Mouse (Mus musculus) forebrain, embryonic 15.5 days (tissue): ENCODE measurements around the gene Olfr813. TPM values are rescaled to one million over a fixed set of nuclear protein-coding genes. Genes with fewer than 3 reads are reported as not detected.
"Not testable (repeated sequence)": the region's sequence is repeated elsewhere in the genome, so short reads cannot be mapped to it uniquely, and the experiment has no call there.

Experiments
- ATAC-seq: fragments of 200-750 bp; cut with Nextera tagmentation; replicated peaks from 2 replicates; pipeline ENCODE4 v1.8.0; 2017; ENCODE audit warnings: mild to moderate bottlenecking, moderate TSS enrichment, moderate library complexity
- H3K27ac ChIP-seq: fragments of 300-500 bp; sonication (generic); replicated peaks from 2 replicates; pipeline ENCODE4 v1.5.1; 2015; ENCODE audit warnings: mild to moderate bottlenecking, inconsistent platforms
- H3K27me3 ChIP-seq: fragments of 300-500 bp; sonication (generic); 2 replicates; pipeline ENCODE4 v1.6.1; 2015; ENCODE audit warnings: inconsistent platforms
- H3K36me3 ChIP-seq: fragments of 300-500 bp; sonication (generic); 2 replicates; pipeline ENCODE4 v1.6.1; 2015; ENCODE audit warnings: mild to moderate bottlenecking, inconsistent platforms
- H3K4me1 ChIP-seq: fragments of 300-500 bp; sonication (generic); 2 replicates; pipeline ENCODE4 v1.6.1; 2015; ENCODE audit warnings: inconsistent platforms
- H3K4me2 ChIP-seq: fragments of 300-500 bp; sonication (generic); replicated peaks from 2 replicates; pipeline ENCODE4 v1.6.1; 2015; ENCODE audit warnings: mild to moderate bottlenecking, inconsistent platforms
- H3K4me3 ChIP-seq: fragments of 300-500 bp; sonication (generic); 2 replicates; pipeline ENCODE4 v1.5.1; 2015; ENCODE audit warnings: mild to moderate bottlenecking, inconsistent platforms
- H3K9ac ChIP-seq: fragments of 300-500 bp; sonication (generic); replicated peaks from 2 replicates; pipeline ENCODE4 v1.6.1; 2015; ENCODE audit warnings: mild to moderate bottlenecking, inconsistent platforms
- H3K9me3 ChIP-seq: fragments of 300-500 bp; sonication (generic); 2 replicates; pipeline ENCODE4 v1.6.1; 2016; ENCODE audit warnings: inconsistent platforms
- WGBS: fragments of 180-500 bp; shearing (Covaris S2); methylation state at CpG from one replicate; pipeline ENCODE4 v1.1.7; 2015; ENCODE audit warnings: mixed read lengths; 5-methylcytosine and 5-hydroxymethylcytosine counted together
- polyA plus RNA-seq: library from polyadenylated mRNA; unstranded; fragments of >200 nt; fragmentation: Nextera tagmentation; extraction: Ambion mirVana; gene quantifications from 2 replicates; pipeline ENCODE4 v1.2.1, GENCODE M21; 2015

The Olfr813 gene
- polyA plus RNA-seq = not detected in 2 replicates

DNA sequence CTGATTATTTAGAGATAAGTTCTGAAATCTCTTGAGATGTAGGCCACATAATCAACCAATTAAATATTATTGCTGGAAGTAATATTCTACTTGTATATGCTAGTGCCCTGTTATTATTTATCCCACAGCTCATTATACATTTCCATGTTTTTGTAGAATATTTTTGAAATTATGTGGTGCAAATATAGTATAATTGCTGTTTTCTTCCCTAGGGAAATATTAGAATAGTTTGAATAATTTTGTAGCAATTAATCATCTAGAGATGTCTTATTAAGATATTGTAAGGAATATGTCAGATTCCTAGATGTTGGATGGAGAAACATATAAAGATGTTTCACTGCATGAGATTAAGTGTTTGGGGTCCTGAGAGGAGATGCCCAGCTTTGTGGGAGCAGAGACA, at the start of gene Olfr813:
Gene Olfr813 (plus strand): TSS at position 301 of the 400 bp plus-strand sequence.
- no peaks in the 10 kb centered on the region for H3K36me3 ChIP-seq
- H3K4me3 ChIP-seq = no peak within 1 kb of the TSS
- ATAC-seq = no peak
- H3K4me2 ChIP-seq = no peak within 1 kb of the TSS
- H3K27ac ChIP-seq = no peak within 1 kb of the TSS
- no peaks in the 10 kb centered on the region for H3K27me3 ChIP-seq
- H3K4me1 ChIP-seq = no peaks in the 10 kb centered on the region
- H3K9me3 ChIP-seq = no peaks in the 10 kb centered on the region
- H3K9ac ChIP-seq = no peak within 1 kb of the TSS

DNA sequence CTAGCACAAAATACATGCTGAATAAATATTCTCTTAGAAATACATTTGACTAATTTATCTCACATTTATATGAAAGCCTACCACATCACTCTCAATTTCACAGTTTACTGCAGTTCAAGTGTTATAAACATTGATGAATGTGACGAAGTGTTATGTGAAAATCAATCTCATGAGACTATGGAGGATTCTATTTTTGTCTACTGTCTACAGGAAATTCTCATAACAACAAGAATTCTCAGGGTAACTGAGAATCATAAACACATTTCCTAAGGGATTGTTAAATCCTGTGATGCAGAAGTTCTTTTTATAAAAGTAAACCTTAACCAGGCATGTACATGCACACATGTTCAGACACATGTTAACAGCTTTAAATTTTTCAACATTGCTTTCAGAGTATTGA, 9.2 kb upstream of the Olfr813 start, which contains the start of gene Olfr812:
Gene Olfr812 (minus strand): TSS at position 101 of the 400 bp plus-strand sequence.
- ATAC-seq = no peak
- no peak within 1 kb of the TSS for H3K27ac ChIP-seq
- no peaks in the 10 kb centered on the region for H3K36me3 ChIP-seq
- H3K9me3 ChIP-seq = no peaks in the 10 kb centered on the region
- 78% methylated on average over 1 of the region's 1 CpGs for WGBS
- no peak within 1 kb of the TSS for H3K9ac ChIP-seq
- H3K4me2 ChIP-seq = no peak within 1 kb of the TSS
- no peaks in the 10 kb centered on the region for H3K27me3 ChIP-seq
- H3K4me1 ChIP-seq = no peaks in the 10 kb centered on the region
- no peak within 1 kb of the TSS for H3K4me3 ChIP-seq

DNA sequence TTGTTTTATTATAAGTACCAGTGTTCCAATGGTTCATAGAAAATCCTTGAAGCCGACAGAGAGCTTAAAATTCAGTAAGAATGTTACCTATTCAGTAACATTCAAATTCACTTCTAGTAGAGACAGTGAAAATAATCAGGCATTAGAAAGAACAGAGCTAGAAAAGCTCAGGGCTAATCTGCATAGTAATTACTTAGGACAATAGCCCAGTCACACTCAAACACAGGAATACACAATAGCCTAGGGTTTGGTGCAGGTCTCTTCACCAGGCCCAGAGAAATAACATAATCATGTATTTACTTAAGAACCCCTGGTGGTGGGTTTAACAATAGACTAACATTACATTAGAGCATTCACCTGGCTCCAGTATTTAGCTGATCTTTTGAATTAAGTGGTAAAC, 7.8 kb upstream of the Olfr813 start:
- Histone ChIP-seq H3K4me3 (no peak overlapping the region), H3K9ac (no peak overlapping the region), H3K4me1 (no peaks in the 10 kb centered on the region), H3K4me2 (no peak overlapping the region), H3K27me3 (no peaks in the 10 kb centered on the region), H3K27ac (no peak overlapping the region), H3K9me3 (no peaks in the 10 kb centered on the region), H3K36me3 (no peaks in the 10 kb centered on the region)
- ATAC-seq = no peak
- 13% methylated on average over 1 of the region's 1 CpGs for WGBS

DNA sequence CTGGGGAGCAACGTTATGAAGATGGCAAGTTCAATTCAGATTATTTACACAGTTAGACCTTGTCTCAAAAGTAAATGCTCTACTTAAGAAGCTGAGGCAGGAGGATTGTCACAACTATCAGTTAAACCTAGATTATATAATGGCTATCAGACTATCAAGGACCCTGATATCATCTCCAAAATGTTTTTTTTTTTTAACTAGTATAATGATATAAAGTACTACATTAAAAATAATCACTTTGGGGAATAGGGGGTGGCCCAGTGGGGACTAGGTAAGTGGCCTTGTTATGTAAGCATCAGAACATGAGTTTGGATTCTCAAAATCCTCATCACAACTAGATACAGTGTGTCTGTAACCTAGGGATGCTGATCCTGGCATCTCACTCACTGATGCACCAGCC, 24.6 kb downstream of the Olfr813 start, which contains the start of gene Olfr814:
Gene Olfr814 (minus strand): TSS at position 101 of the 400 bp plus-strand sequence.
- not testable (repeated sequence) for H3K9ac ChIP-seq, H3K4me3 ChIP-seq, H3K4me2 ChIP-seq, H3K4me1 ChIP-seq, H3K27me3 ChIP-seq, H3K27ac ChIP-seq, H3K36me3 ChIP-seq, ATAC-seq, H3K9me3 ChIP-seq
- WGBS = 85% methylated on average over 1 of the region's 1 CpGs

DNA sequence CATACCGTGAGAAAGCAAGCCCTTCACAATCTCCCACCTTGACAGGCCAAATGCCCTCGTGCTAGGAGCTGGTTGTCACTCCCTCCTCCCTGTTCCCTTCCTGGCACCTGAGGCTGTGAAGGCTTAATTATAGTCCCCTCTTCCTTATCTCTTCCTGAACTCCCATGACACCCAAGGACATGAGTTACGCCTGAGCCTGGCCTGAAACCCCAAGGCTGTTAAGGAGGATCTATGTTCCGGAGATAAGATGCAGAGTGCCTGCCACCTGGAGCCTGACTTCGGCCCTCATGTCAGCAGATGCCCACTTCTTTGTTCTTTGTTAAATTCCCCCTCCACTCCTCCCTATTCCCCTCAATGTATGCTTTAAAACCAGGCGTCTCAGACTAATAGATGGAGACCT, 30.3 kb downstream of the Olfr813 start:
- not testable (repeated sequence) for H3K27ac ChIP-seq, H3K36me3 ChIP-seq, ATAC-seq

DNA sequence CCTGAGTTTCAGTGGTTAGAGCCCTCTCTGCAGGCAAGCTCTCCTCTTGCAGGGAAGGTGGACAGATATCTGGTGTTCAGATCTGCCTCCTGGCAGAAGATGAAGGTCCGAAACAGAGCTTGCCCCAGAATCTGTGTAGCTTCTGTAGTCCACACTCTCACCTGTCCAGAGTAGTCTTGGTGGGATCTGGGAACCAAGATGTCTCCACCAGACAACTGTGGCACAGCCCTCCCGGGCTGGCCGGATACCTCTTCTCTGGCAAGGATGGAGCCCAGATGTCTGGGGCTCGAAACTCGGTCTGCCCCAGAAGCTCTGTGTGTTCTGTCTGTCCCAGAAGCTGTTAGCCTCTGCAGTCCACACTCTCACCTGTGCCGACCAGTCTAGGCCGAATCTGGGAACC, 30.8 kb downstream of the Olfr813 start:
- H3K27me3 ChIP-seq = no peaks in the 10 kb centered on the region
- H3K4me2 ChIP-seq = no peak overlapping the region
- H3K9me3 ChIP-seq = no peaks in the 10 kb centered on the region
- no peaks in the 10 kb centered on the region for H3K4me1 ChIP-seq
- H3K27ac ChIP-seq = no peak overlapping the region
- no peak for ATAC-seq
- no peak overlapping the region for H3K9ac ChIP-seq
- no peaks in the 10 kb centered on the region for H3K36me3 ChIP-seq
- no peak overlapping the region for H3K4me3 ChIP-seq
- 89% methylated on average over 7 of the region's 7 CpGs for WGBS

More for the DNA sequence above, 30.3 kb downstream of the Olfr813 start:
- WGBS = 88% methylated on average over 6 of the region's 6 CpGs
- H3K4me1 ChIP-seq, H3K9me3 ChIP-seq, H3K4me2 ChIP-seq, H3K27me3 ChIP-seq, H3K9ac ChIP-seq, H3K4me3 ChIP-seq: not testable (repeated sequence)

DNA sequence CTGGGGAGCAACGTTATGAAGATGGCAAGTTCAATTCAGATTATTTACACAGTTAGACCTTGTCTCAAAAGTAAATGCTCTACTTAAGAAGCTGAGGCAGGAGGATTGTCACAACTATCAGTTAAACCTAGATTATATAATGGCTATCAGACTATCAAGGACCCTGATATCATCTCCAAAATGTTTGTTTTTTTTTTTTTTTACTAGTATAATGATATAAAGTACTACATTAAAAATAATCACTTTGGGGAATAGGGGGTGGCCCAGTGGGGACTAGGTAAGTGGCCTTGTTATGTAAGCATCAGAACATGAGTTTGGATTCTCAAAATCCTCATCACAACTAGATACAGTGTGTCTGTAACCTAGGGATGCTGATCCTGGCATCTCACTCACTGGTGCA, 50.6 kb downstream of the Olfr813 start, which contains the start of gene Olfr815:
Gene Olfr815 (minus strand): TSS at position 101 of the 400 bp plus-strand sequence.
- not testable (repeated sequence) for H3K4me1 ChIP-seq, H3K36me3 ChIP-seq, ATAC-seq, H3K27ac ChIP-seq, H3K4me2 ChIP-seq, H3K9ac ChIP-seq, H3K4me3 ChIP-seq, H3K27me3 ChIP-seq, H3K9me3 ChIP-seq
- 71% methylated on average over 1 of the region's 1 CpGs for WGBS

Other genes with a start within 250 kb of the Olfr813 start
- not detected in 2 replicates for gene Olfr796, start 242.8 kb upstream of the Olfr813 start, polyA plus RNA-seq
- not detected in 2 replicates for gene Olfr798, start 227.4 kb upstream of the Olfr813 start, polyA plus RNA-seq
- not detected in 2 replicates for gene Olfr799, start 217.9 kb upstream of the Olfr813 start, polyA plus RNA-seq
- gene Olfr800, start 197.7 kb upstream of the Olfr813 start, polyA plus RNA-seq = not detected in 2 replicates
- not detected in 2 replicates for gene Olfr801, start 181.5 kb upstream of the Olfr813 start, polyA plus RNA-seq
- 0.06 TPM in 1 of 2 replicates, not detected in the other for gene Olfr802, start 167.2 kb upstream of the Olfr813 start, polyA plus RNA-seq
- not detected in 2 replicates for gene Olfr803, start 161.1 kb upstream of the Olfr813 start, polyA plus RNA-seq
- gene Olfr804, start 152.2 kb upstream of the Olfr813 start, polyA plus RNA-seq = not detected in 2 replicates
- not detected in 2 replicates for gene Olfr805, start 126.0 kb upstream of the Olfr813 start, polyA plus RNA-seq
- not detected in 2 replicates for gene Olfr806, start 113.4 kb upstream of the Olfr813 start, polyA plus RNA-seq
- not detected in 2 replicates for gene Olfr807, start 97.6 kb upstream of the Olfr813 start, polyA plus RNA-seq
- gene Olfr808, start 89.9 kb upstream of the Olfr813 start, polyA plus RNA-seq = not detected in 2 replicates
- not detected in 2 replicates for gene Olfr809, start 80.7 kb upstream of the Olfr813 start, polyA plus RNA-seq
- gene Olfr810, start 60.5 kb upstream of the Olfr813 start, polyA plus RNA-seq = not detected in 2 replicates
- not detected in 2 replicates for gene Olfr811, start 51.0 kb upstream of the Olfr813 start, polyA plus RNA-seq
- not detected in 2 replicates for gene Olfr812, start 9.3 kb upstream of the Olfr813 start, polyA plus RNA-seq
- gene Olfr814, start 24.5 kb downstream of the Olfr813 start, polyA plus RNA-seq = not detected in 2 replicates
- gene Olfr815, start 50.5 kb downstream of the Olfr813 start, polyA plus RNA-seq = not detected in 2 replicates
- not detected in 2 replicates for gene Olfr816, start 60.2 kb downstream of the Olfr813 start, polyA plus RNA-seq
- not detected in 2 replicates for gene Olfr818, start 93.7 kb downstream of the Olfr813 start, polyA plus RNA-seq
- gene Olfr819, start 111.9 kb downstream of the Olfr813 start, polyA plus RNA-seq = not detected in 2 replicates
- not detected in 2 replicates for gene Olfr247, start 120.8 kb downstream of the Olfr813 start, polyA plus RNA-seq
- not detected in 2 replicates for gene Gm10310, start 129.7 kb downstream of the Olfr813 start, polyA plus RNA-seq
- gene Olfr820, start 157.3 kb downstream of the Olfr813 start, polyA plus RNA-seq = not detected in 2 replicates
- gene Olfr821, start 175.0 kb downstream of the Olfr813 start, polyA plus RNA-seq = not detected in 2 replicates
- gene Olfr822, start 215.8 kb downstream of the Olfr813 start, polyA plus RNA-seq = not detected in 2 replicates